Mouse (Mus musculus) CH12.LX (cell line): Measurements from ENCODE around the gene Ttll5. TPM values are rescaled to one million over a fixed set of nuclear protein-coding genes. Genes with fewer than 3 reads are reported as not detected.

ENCODE experiments used
- DNase-seq: peaks from one replicate; pipeline ENCODE4 v3.0.0-alpha.2; 2013; ENCODE audit errors: extremely low read depth
- H3K27ac ChIP-seq: 2 replicates; pipeline ENCODE4 v1.5.1; 2012; ENCODE audit warnings: low read depth, mild to moderate bottlenecking, control low read depth, moderate library complexity; ENCODE audit not compliant: insufficient read depth
- H3K27me3 ChIP-seq: replicated peaks from 2 replicates; pipeline ENCODE3; 2012; ENCODE audit warnings: inconsistent platforms
- H3K36me3 ChIP-seq, 2 experiments: replicated peaks in 1 of 2; 2 replicates each; pipeline versions ENCODE3 to v1.6.1; 2012; ENCODE audit warnings: inconsistent platforms in 1 of 2, low read length in 1 of 2, mild to moderate bottlenecking in 1 of 2, mixed read lengths in 1 of 2, moderate library complexity in 1 of 2; ENCODE audit not compliant: control insufficient read depth in 1 of 2, insufficient read depth in 1 of 2
- H3K4me1 ChIP-seq, 2 experiments: 2 replicates each; pipeline ENCODE4 v1.6.1; 2012; ENCODE audit warnings: inconsistent platforms in 1 of 2, moderate library complexity in 1 of 2; ENCODE audit not compliant: insufficient read depth in 2 of 2, control insufficient read depth in 1 of 2
- H3K4me2 ChIP-seq: 2 replicates; pipeline ENCODE4 v1.6.1; 2012; ENCODE audit warnings: low read depth, mild to moderate bottlenecking, control low read depth; ENCODE audit not compliant: poor library complexity, insufficient read depth, severe bottlenecking
- H3K4me3 ChIP-seq, 3 experiments: fragments of 150-350 bp in 1 of 3; sonication (generic) in 1 of 3; replicated peaks in 1 of 3; 2 replicates each; pipeline versions ENCODE3 to v1.5.1; 2011 to 2012; ENCODE audit warnings: low read depth in 2 of 3, low read length in 2 of 3, mild to moderate bottlenecking in 2 of 3, moderate library complexity in 2 of 3, control low read depth in 1 of 3, improper control_type of control experiment in 1 of 3, inconsistent platforms in 1 of 3, mixed read lengths in 1 of 3; ENCODE audit not compliant: poor library complexity in 1 of 3
- H3K79me2 ChIP-seq: replicated peaks from 2 replicates; pipeline ENCODE4 v1.6.1; 2012; ENCODE audit warnings: mild to moderate bottlenecking, moderate library complexity; ENCODE audit not compliant: control insufficient read depth, poor library complexity, insufficient read depth, severe bottlenecking; ENCODE audit errors: extremely low read depth
- H3K9ac ChIP-seq: 2 replicates; pipeline ENCODE4 v1.6.1; 2012; ENCODE audit warnings: low read depth, mild to moderate bottlenecking, control low read depth, moderate library complexity; ENCODE audit not compliant: insufficient read depth
- H3K9me3 ChIP-seq: replicated peaks from 2 replicates; pipeline ENCODE3; 2012; ENCODE audit warnings: low read length, inconsistent platforms, mixed read lengths
- CHD2 ChIP-seq: IDR thresholded peaks from 2 replicates; pipeline ENCODE4 v1.6.1; 2011; ENCODE audit warnings: low read length, improper control_type of control experiment
- ELF1 ChIP-seq: IDR thresholded peaks from 2 replicates; pipeline ENCODE4 v1.6.1; 2014; ENCODE audit warnings: low read depth, mild to moderate bottlenecking, inconsistent platforms, low read length, improper control_type of control experiment
- ETS1 ChIP-seq: conservative IDR thresholded peaks from 2 replicates; pipeline ENCODE4 v1.6.1; 2012; ENCODE audit warnings: low read depth, mild to moderate bottlenecking, inconsistent platforms, low read length, improper control_type of control experiment, moderate library complexity
- HCFC1 ChIP-seq: IDR thresholded peaks from 2 replicates; pipeline ENCODE4 v1.6.1; 2012; ENCODE audit warnings: low read depth, mild to moderate bottlenecking, inconsistent platforms, low read length, improper control_type of control experiment
- JUND ChIP-seq: conservative IDR thresholded peaks from 2 replicates; pipeline ENCODE4 v1.6.1; 2011; ENCODE audit warnings: low read depth, low read length, improper control_type of control experiment
- MAFK ChIP-seq: IDR thresholded peaks from 2 replicates; pipeline ENCODE4 v1.6.1; 2011; ENCODE audit warnings: low read length, improper control_type of control experiment; ENCODE audit not compliant: insufficient replicate concordance
- MAX ChIP-seq: IDR thresholded peaks from 2 replicates; pipeline ENCODE4 v1.6.1; 2011; ENCODE audit warnings: low read length, improper control_type of control experiment
- MXI1 ChIP-seq: IDR thresholded peaks from 2 replicates; pipeline ENCODE4 v1.6.1; 2011; ENCODE audit warnings: mild to moderate bottlenecking, low read depth, low read length, improper control_type of control experiment
- MYC ChIP-seq: IDR thresholded peaks from 2 replicates; pipeline ENCODE4 v1.6.1; 2011; ENCODE audit warnings: low read depth, mild to moderate bottlenecking, improper control_type of control experiment, low read length
- RAD21 ChIP-seq: IDR thresholded peaks from 2 replicates; pipeline ENCODE4 v1.6.1; 2011; ENCODE audit warnings: low read depth, mild to moderate bottlenecking, low read length, improper control_type of control experiment, moderate library complexity
- RCOR1 ChIP-seq: conservative IDR thresholded peaks from 2 replicates; pipeline ENCODE4 v1.6.1; 2012; ENCODE audit warnings: low read depth, mild to moderate bottlenecking, inconsistent platforms, low read length, improper control_type of control experiment
- TBP ChIP-seq: conservative IDR thresholded peaks from 2 replicates; pipeline ENCODE4 v1.6.1; 2011; ENCODE audit warnings: low read depth, low read length, improper control_type of control experiment
- UBTF ChIP-seq: IDR thresholded peaks from 2 replicates; pipeline ENCODE4 v1.6.1; 2012; ENCODE audit warnings: low read depth, mild to moderate bottlenecking, inconsistent platforms, low read length, improper control_type of control experiment, moderate library complexity
- USF2 ChIP-seq: conservative IDR thresholded peaks from 2 replicates; pipeline ENCODE4 v1.6.1; 2011; ENCODE audit warnings: low read depth, low read length, improper control_type of control experiment
- ZMIZ1 ChIP-seq: IDR thresholded peaks from 2 replicates; pipeline ENCODE4 v1.6.1; 2012; ENCODE audit warnings: low read depth, mild to moderate bottlenecking, inconsistent platforms, low read length, improper control_type of control experiment
- ZNF384 ChIP-seq: IDR thresholded peaks from 2 replicates; pipeline ENCODE4 v1.6.1; 2012; ENCODE audit warnings: low read depth, low read length, improper control_type of control experiment, inconsistent platforms
- dilution Hi-C: fragments of 300-500 bp; cut with MboI; formaldehyde crosslinking; loops from 2 replicates; pipeline ENCODE4 v1.14.3; 2020; ENCODE audit warnings: low sequenced_read_pairs; ENCODE audit not compliant: extremely low pct_unique_long_range_greater_than_20kb, extremely low pct_ligation_motif_present
- in situ Hi-C: fragments of 300-500 bp; cut with MboI; formaldehyde crosslinking; loops from 3 replicates; pipeline ENCODE4 v1.14.3; 2019; ENCODE audit warnings: low sequenced_read_pairs, low pct_ligation_motif_present, low pct_unique_long_range_greater_than_20kb, mixed read lengths
- polyA plus RNA-seq: library from polyadenylated mRNA; unstranded; fragments of >175 nt; gene quantifications from 2 replicates; pipeline ENCODE4 v1.2.1, GENCODE M21; 2012; ENCODE audit warnings: low read depth; ENCODE audit not compliant: insufficient read length
- total RNA-seq, 2 experiments: library from RNA; depleted of rRNA; stranded (reverse); fragments of 300-350 nt in 1 of 2; fragments of >200 nt in 1 of 2; gene quantifications; 2 replicates each; pipeline ENCODE4 v1.2.3; 2012 to 2014

Gene Ttll5
- total and polyA plus RNA-seq, 3 experiments = 5.7 to 14.0 (median 8.7) TPM

DNA sequence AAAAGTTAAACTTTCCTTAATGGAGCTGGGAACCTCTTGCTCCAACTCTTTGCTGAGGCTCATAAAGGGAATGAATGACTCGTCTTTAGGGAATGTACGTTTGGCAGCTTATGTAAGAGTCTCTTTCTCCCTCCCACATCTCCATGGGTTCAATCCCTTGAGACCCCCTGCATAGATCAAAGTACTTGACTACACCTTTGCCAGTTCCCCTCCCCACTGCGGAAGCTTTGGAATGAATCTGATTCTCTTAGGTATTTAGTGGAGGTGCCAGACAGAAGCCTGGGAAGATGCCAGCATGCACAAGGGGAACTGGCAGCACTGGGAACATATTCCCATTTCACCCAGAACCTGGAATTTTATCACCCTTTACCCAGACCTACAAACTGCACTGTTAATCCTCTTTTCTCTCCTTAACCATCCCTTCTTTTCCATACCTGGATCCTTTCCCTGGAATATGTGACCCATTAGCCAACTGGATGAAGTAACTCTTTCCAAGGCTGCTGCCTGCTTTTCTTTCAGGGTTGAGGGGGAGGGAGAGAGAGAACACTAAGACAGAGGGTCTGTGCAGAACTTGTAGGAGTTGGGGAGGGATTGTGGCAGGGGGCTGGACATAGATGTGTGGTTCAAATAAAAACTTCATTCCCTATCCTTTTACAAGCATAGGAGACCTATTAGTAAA lies 35.2 kb downstream of the Ttll5 start:
- in situ Hi-C loops = no loop called here
- H3K4me1 ChIP-seq = no peaks in the 10 kb centered on the region
- no peak overlapping the region for H3K9ac ChIP-seq
- H3K36me3 ChIP-seq = peaks cover 5 to 46% of the 10 kb centered on the region in 2 experiments
- no peak for DNase-seq
- H3K4me3 ChIP-seq = no peak overlapping the region
- no peaks in the 10 kb centered on the region for H3K9me3 ChIP-seq
- H3K27ac ChIP-seq = no peak overlapping the region
- no peaks in the 10 kb centered on the region for H3K79me2 ChIP-seq
- dilution Hi-C loops = no loop called here
- H3K4me2 ChIP-seq = no peak overlapping the region
- TF ChIP-seq MAFK (no peak), RCOR1 (no peak), ZMIZ1 (no peak), ZNF384 (no peak), USF2 (no peak), MAX (no peak), ELF1 (no peak), CHD2 (no peak), TBP (no peak), HCFC1 (no peak), MXI1 (no peak), ETS1 (no peak), UBTF (no peak)
- TF ChIP-seq, all 38 proteins: peak for 0
- no peaks in the 10 kb centered on the region for H3K27me3 ChIP-seq

DNA sequence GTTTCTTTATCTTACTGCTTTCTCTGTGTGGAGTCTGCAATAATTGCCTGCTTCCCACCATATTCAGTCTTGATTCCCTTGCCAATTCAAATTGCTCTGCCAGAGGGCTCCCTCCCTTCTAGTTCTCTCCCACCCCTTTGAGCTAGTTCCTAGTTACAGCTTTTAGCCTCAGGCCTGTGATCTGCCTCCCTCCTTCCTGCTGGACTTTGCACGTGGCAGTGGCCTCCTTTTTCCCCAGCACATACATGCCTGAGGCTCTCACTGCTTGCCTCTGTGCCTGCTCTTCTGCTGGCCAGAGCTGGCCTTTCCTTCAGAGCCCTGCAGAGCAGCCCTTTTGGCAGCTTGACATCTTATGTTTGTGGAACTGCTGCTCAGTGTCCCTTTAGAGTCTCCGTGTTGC lies 38.1 kb downstream of the Ttll5 start:
- in situ Hi-C loops (no loop called here), dilution Hi-C loops (no loop called here)
- H3K4me1 ChIP-seq = no peaks in the 10 kb centered on the region
- H3K9ac ChIP-seq = no peak overlapping the region
- no peak for DNase-seq
- H3K79me2 ChIP-seq = no peaks in the 10 kb centered on the region
- H3K27ac ChIP-seq = no peak overlapping the region
- H3K9me3 ChIP-seq = no peaks in the 10 kb centered on the region
- TF ChIP-seq JUND (no peak), RAD21 (no peak), CHD2 (no peak), RCOR1 (no peak), MYC (no peak), USF2 (no peak)
- TF ChIP-seq, all 38 proteins: peak for 0
- Histone ChIP-seq H3K4me2 (no peak overlapping the region), H3K36me3 (peaks cover 3 to 43% of the 10 kb centered on the region in 2 experiments), H3K27me3 (no peaks in the 10 kb centered on the region), H3K4me3 (no peak overlapping the region)
